Mouse (Mus musculus): ENCODE data around the gene Ppp3ca. TPM values are rescaled to one million over a fixed set of nuclear protein-coding genes. Genes with fewer than 3 reads are reported as not detected.

The Ppp3ca gene
- polyA plus RNA-seq, 1 experiment from 2014 or later = 92.2 TPM

GRCm38 (mm10) chr3:136892140-136892539, 222.2 kb downstream of the Ppp3ca start:
- POLR2A ChIA-PET = no interaction called here
- DNase-seq (ENCODE audit: low read depth, low spot score) = no peak
- no peak for TF ChIP-seq CTCF (IDR thresholded peaks at IDR 0.05)
- CTCF ChIA-PET = interaction anchor here (2.1 kb wide), 1 partner anchor 13 kb away, joined by 5 read pairs; no protein-coding TSS in a partner anchor
- ATAC-seq = no peak
- in situ Hi-C loops (cut with MboI; ENCODE audit: low pct_unique_long_range_greater_than_20kb) = loop anchor here (25.0 kb wide), 1 partner anchor 520 kb away; no protein-coding TSS in a partner anchor
- no peaks in the 10 kb centered on the region for H3K27me3 ChIP-seq

DNA sequence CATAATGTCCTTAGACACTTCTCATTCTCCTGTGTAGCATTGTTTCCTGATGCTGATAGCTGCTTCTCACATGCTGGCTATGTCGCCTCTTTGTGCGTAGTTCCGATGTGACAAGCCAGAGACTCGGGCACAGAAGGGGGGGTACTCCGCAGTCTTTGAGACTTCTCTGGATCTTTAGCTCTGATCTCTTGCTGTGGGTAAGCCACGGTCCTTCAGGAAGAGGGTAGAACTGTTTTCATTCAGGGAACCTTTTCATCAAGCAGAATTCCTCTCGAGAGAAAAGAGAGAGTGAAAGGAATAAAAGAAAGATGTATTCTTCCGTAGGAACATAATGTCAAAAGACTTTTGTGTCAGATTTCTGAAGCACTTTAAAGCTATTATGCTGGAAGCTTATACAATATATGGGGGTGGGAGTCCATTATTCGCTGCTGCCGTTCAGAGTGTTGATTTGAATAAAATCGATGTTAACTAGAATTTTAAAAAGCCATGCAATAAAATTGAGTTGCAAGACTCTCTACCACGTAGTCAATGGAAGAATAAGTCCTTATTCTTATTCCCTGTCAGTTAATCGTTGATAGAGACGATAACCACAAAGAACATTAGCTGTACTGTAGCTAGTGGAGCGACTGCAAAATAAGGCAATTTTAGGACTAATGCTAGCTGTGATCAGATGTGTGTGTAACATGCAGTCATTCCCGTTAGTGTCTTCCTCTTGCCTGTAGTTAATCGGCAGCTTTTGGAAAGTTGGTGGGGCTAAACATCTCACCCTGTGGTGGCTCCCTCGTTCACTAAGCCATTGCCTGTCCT, 223.9 kb downstream of the Ppp3ca start:
- no peaks in the 10 kb centered on the region for H3K27me3 ChIP-seq
- DNase-seq (ENCODE audit: low read depth, low spot score) (no peak), ATAC-seq (no peak)
- ChIA-PET POLR2A (interaction anchor here (0.5 kb wide), 1 partner anchor 124 kb away, joined by 6 read pairs; no protein-coding TSS in a partner anchor), CTCF (interaction anchor here (0.9 to 2.1 kb wide), 6 partner anchors 11 to 35 kb away, joined by 3 to 5 read pairs (median 4); no protein-coding TSS in a partner anchor)
- TF ChIP-seq CTCF (IDR thresholded peaks at IDR 0.05) = no peak
- in situ Hi-C loops (cut with MboI; ENCODE audit: low pct_unique_long_range_greater_than_20kb) = loop anchor here (25.0 kb wide), 1 partner anchor 519 kb away; no protein-coding TSS in a partner anchor

DNA sequence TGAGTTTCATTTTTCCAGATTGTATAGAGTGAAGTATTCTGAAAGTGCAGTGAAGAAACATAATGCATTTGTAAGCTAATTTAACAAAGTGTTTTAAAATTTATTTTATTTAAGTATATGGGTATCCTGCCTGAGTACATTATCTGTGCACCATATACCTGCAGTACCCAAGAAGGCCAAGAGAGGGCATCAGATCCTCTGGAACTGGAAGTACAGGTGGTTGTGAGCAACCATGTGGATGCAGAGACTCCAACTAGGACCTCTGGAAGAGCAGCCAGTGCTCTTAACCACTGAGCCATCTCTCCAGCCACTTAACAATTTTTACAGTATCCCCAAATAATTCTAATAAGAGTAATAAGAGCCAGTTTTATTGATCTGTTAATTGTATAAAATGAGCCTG, 225.6 kb downstream of the Ppp3ca start:
- no peak for DNase-seq (ENCODE audit: low read depth, low spot score)
- CTCF ChIA-PET = no interaction called here
- TF ChIP-seq CTCF (IDR thresholded peaks at IDR 0.05) = peak; percentile 78
- ATAC-seq = no peak
- POLR2A ChIA-PET = no interaction called here
- H3K27me3 ChIP-seq = no peaks in the 10 kb centered on the region
- in situ Hi-C loops (cut with MboI; ENCODE audit: low pct_unique_long_range_greater_than_20kb) = loop anchor here (25.0 kb wide), 1 partner anchor 517 kb away; no protein-coding TSS in a partner anchor

DNA sequence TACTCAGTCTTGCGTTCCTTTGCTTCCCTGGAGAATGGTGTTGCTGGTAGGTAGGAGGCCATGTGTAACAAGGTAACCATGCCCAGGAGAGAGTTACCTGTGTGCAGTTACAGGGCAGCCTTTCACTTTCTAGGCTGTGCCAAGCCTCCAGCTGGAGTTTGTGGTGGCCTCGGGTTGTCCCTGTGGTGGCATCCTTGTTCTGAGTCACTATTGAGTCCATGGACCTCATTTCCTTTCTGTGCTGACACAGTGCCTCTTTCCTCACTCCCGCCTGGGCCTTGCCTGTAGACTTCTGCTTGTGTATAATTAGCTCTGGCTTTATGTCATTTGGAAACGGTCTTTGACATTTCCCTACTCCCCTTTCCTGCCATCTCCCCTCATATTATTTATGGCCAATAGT, 226.4 kb downstream of the Ppp3ca start:
- DNase-seq (ENCODE audit: low read depth, low spot score) (no peak), ATAC-seq (no peak)
- ChIA-PET CTCF (interaction anchor here (0.6 to 2.5 kb wide), 3 partner anchors 10 to 19 kb away, joined by 3 to 7 read pairs (median 5); no protein-coding TSS in a partner anchor), POLR2A (no interaction called here)
- TF ChIP-seq CTCF (IDR thresholded peaks at IDR 0.05) = no peak
- H3K27me3 ChIP-seq = no peaks in the 10 kb centered on the region
- in situ Hi-C loops (cut with MboI; ENCODE audit: low pct_unique_long_range_greater_than_20kb) = loop anchor here (25.0 kb wide), 1 partner anchor 516 kb away; no protein-coding TSS in a partner anchor

DNA sequence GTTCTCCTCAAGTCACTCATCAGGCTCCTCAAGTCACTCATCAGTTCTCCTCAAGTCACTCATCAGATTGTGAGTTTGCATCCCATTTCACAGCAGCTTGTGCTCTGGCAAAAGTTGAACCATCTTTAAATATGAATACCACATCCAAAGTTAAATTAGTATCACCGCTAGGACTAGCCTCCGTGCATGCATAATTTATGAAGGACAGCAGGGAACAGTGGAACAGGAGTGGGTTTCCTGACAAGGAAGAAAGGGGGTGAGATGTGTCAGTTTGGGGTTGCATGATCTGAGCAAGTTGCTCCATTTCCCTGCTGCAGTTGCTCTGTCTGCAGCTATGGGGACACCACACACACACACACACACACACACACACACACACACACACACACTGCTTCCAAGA, 229.8 kb downstream of the Ppp3ca start:
- POLR2A ChIA-PET = no interaction called here
- CTCF ChIA-PET = no interaction called here

DNA sequence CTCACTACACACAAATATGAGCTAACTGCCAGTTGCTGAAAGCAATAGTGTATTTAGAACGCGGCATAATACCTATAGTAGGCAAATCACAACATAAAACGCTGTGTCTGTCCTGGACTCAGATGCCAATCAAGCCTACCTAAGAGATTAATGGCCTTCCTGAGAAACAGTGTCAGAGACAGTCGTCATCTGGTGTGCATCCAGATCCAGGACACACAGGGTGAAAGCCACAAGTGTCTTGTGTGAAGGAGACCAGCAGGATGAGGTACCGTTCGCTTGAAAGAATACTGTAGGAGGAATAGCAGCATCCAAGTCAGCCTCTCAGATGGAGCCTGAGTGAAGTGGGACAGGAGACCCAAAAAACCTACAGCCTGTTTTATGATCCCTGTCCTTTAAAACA, 231.1 kb downstream of the Ppp3ca start:
- ATAC-seq (no peak), DNase-seq (ENCODE audit: low read depth, low spot score) (no peak)
- TF ChIP-seq CTCF (IDR thresholded peaks at IDR 0.05) = no peak
- in situ Hi-C loops (cut with MboI; ENCODE audit: low pct_unique_long_range_greater_than_20kb) = loop anchor here (10.0 kb wide), 1 partner anchor 1016 kb away; no protein-coding TSS in a partner anchor
- POLR2A ChIA-PET = no interaction called here
- CTCF ChIA-PET = no interaction called here
- H3K27me3 ChIP-seq = no peaks in the 10 kb centered on the region

More for the DNA sequence above, 229.8 kb downstream of the Ppp3ca start:
- DNase-seq (ENCODE audit: low read depth, low spot score) (no peak), ATAC-seq (no peak)
- in situ Hi-C loops (cut with MboI; ENCODE audit: low pct_unique_long_range_greater_than_20kb) = loop anchor here (10.0 to 25.0 kb wide), 2 partner anchors 513 to 1015 kb away; no protein-coding TSS in a partner anchor
- no peaks in the 10 kb centered on the region for H3K27me3 ChIP-seq
- no peak for TF ChIP-seq CTCF (IDR thresholded peaks at IDR 0.05)

DNA sequence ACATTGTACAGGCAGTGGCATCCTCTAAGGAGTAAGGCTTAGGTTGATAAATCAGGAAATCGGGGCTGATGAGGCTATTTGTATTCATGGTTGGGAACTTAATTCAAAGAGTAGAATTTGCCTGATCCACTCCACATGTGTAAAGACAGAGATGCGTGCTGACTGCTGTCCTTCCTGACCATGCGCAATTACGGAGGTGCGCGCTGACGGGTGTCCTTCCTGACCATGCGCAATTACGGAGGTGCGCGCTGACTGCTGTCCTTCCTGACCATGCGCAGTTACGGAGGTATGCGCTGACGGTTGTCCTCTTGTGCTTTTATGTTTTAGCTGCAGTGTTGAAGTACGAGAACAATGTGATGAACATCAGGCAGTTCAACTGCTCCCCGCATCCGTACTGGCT, 232.9 kb downstream of the Ppp3ca start:
- in situ Hi-C loops (cut with MboI; ENCODE audit: low pct_unique_long_range_greater_than_20kb) = loop anchor here (10.0 kb wide), 1 partner anchor 1018 kb away; no protein-coding TSS in a partner anchor
- ChIA-PET CTCF (no interaction called here), POLR2A (no interaction called here)
- TF ChIP-seq CTCF (IDR thresholded peaks at IDR 0.05) = no peak
- no peaks in the 10 kb centered on the region for H3K27me3 ChIP-seq
- ATAC-seq (no peak), DNase-seq (ENCODE audit: low read depth, low spot score) (no peak)

- in situ Hi-C loops (cut with MboI; ENCODE audit: low pct_unique_long_range_greater_than_20kb) = loop anchor here (10.0 kb wide), 1 partner anchor 1021 kb away; no protein-coding TSS in a partner anchor
- no peak for ATAC-seq
- ChIA-PET CTCF (interaction anchor here (0.9 to 1.6 kb wide), 4 partner anchors 8 to 25 kb away, joined by 3 to 7 read pairs (median 4); no protein-coding TSS in a partner anchor), POLR2A (no interaction called here)
- TF ChIP-seq CTCF (IDR thresholded peaks at IDR 0.05) = peak; percentile 82
- no peak for DNase-seq (ENCODE audit: low read depth, low spot score)
- no peaks in the 10 kb centered on the region for H3K27me3 ChIP-seq
These were observed 235.7 kb downstream of the Ppp3ca start for GRCm38 (mm10) chr3:136905577-136905976.

DNA sequence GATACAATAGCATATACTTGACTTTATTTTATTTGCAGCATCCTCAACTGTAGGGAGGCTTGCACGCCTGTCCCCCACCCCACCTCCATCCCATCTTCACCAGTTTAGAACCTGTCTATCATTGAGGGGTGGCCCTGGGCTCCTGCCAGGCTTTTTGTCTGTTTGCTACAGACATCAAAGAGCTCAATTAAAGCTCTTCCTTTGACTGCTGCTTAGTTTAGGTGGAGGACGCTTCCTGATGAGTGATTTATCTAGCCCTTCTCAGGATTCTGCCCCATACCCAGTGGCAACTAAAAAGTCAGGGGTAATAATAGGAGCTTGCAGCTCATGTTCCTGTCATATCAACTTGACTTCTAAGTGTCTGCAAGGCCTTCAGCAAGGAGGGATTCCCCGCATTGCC, 239.6 kb downstream of the Ppp3ca start:
- POLR2A ChIA-PET = no interaction called here
- ATAC-seq (no peak), DNase-seq (ENCODE audit: low read depth, low spot score) (no peak)
- no peaks in the 10 kb centered on the region for H3K27me3 ChIP-seq
- CTCF ChIA-PET = interaction anchor here (0.8 to 2.2 kb wide), 8 partner anchors 9 to 238 kb away, joined by 3 to 8 read pairs (median 3); no protein-coding TSS in a partner anchor
- TF ChIP-seq CTCF (IDR thresholded peaks at IDR 0.05) = no peak
- in situ Hi-C loops (cut with MboI; ENCODE audit: low pct_unique_long_range_greater_than_20kb) = loop anchor here (10.0 kb wide), 1 partner anchor 1025 kb away; no protein-coding TSS in a partner anchor

DNA sequence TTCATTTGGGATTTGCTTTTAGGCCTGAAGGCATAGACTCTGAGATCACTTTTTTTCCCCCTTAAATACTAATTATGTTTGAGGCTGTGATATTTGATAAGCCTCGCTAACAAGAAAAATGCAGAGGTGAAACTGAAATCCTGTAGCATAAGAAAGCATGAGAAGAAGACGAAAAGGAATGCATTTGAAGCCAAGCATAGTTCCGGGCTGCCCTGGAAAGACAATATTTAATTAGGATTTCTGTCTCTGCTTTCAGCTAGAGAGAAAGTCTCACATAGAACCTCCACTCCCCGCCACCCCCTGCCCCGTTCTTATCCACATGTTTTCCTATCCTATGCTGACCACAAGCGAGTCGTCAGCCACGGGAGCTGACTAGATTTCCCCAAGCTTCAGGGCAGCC, 241.4 kb downstream of the Ppp3ca start:
- no peak for ATAC-seq
- no peak for DNase-seq (ENCODE audit: low read depth, low spot score)
- no peaks in the 10 kb centered on the region for H3K27me3 ChIP-seq
- POLR2A ChIA-PET = interaction anchor here (0.6 kb wide), 1 partner anchor 1050 kb away, joined by 3 read pairs; no protein-coding TSS in a partner anchor
- in situ Hi-C loops (cut with MboI; ENCODE audit: low pct_unique_long_range_greater_than_20kb) = no loop called here
- CTCF ChIA-PET = interaction anchor here (1.3 kb wide), 1 partner anchor 9 kb away, joined by 5 read pairs; no protein-coding TSS in a partner anchor
- TF ChIP-seq CTCF (IDR thresholded peaks at IDR 0.05) = no peak

DNA sequence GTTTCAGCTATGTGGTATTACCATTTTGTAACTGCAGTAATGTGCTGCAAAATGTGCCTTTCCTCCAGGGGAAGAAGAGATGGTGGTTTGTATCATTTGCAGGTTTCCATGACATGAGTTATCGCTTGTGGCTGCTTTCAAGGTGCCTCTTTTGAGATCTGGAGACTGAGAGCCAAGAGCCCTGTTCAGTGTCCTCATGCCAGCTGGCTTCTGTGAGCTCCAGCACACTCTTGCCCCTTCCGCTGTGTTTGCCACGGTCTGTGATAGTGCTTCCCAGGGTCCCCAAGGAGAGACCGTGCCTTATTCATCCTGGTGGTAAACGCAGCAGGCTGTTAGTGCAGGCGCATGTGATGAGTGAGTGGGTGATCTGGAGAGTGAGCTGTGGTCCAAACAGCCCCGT, 247.2 kb downstream of the Ppp3ca start:
- no peak for TF ChIP-seq CTCF (IDR thresholded peaks at IDR 0.05)
- H3K27me3 ChIP-seq = no peaks in the 10 kb centered on the region
- in situ Hi-C loops (cut with MboI; ENCODE audit: low pct_unique_long_range_greater_than_20kb) = no loop called here
- CTCF ChIA-PET = interaction anchor here (2.9 to 3.6 kb wide), 2 partner anchors 8 to 10 kb away, joined by 6 to 8 read pairs; no protein-coding TSS in a partner anchor
- ATAC-seq = no peak
- POLR2A ChIA-PET = no interaction called here
- no peak for DNase-seq (ENCODE audit: low read depth, low spot score)

Measured in Patski (cell line).